Mouse (Mus musculus): Measurements from ENCODE around the gene Zfp787.

- TF ChIP-seq CTCF (IDR thresholded peaks at IDR 0.05 in 2 of 3, conservative IDR thresholded peaks at IDR 0.05 in 1 of 3; ENCODE audit: control insufficient read depth in 1 of 3, insufficient read depth in 1 of 3, low read depth in 2 of 3, low read length in 3 of 3, poor library complexity in 1 of 3, severe bottlenecking in 1 of 3) = no peak
- no peak for TF ChIP-seq SIN3A (IDR thresholded peaks at IDR 0.05; ENCODE audit: low read length)
- TF ChIP-seq POLR2AphosphoS5 (IDR thresholded peaks at IDR 0.05; ENCODE audit: borderline replicate concordance, low read depth, low read length) = no peak
- TF ChIP-seq ZMIZ1 (IDR thresholded peaks at IDR 0.05; ENCODE audit: low read depth, low read length) = no peak
- TF ChIP-seq TAL1 (IDR thresholded peaks at IDR 0.05; ENCODE audit: low read length) = no peak
- no peak for TF ChIP-seq GATA1 (IDR thresholded peaks at IDR 0.05; ENCODE audit: low read depth, low read length)
- no peak for TF ChIP-seq POLR2A (IDR thresholded peaks at IDR 0.05; ENCODE audit: control insufficient read depth in 1 of 2, insufficient read depth in 1 of 2, low read depth in 1 of 2, low read length in 2 of 2, poor library complexity in 1 of 2)
Observed at GRCm38 (mm10) chr7:6183802-6184201, 28.0 kb upstream of the Zfp787 start.

Measured in MEL (cell line).